In genomic region chr12:56414861-56415765, GRCm38 (mm10) we compare ENCODE assay signal across 8 mouse cellular contexts.
DNase-seq lines count a peak whose midpoint lies in the region; ATAC-seq and TF ChIP-seq lines count a peak whose summit lies in the region.

No protein-coding gene starts in this region.

- no peak overlapping the region for H3K4me3 ChIP-seq in embryonic facial prominence, embryonic 14.5 days (ENCODE audit: low read depth, low read length)
- no peak overlapping the region for H3K4me3 ChIP-seq in embryonic facial prominence, embryonic 10.5 days
- no peak overlapping the region for H3K4me3 ChIP-seq in forebrain, embryonic 16.5 days (replicated peaks; ENCODE audit: low read length)
- no peak overlapping the region for H3K4me3 ChIP-seq in layer of hippocampus, adult 2 months
- no peak overlapping the region for H3K4me3 ChIP-seq in kidney, embryonic 15.5 days (replicated peaks)

- H3K36me3 ChIP-seq in embryonic facial prominence, embryonic 14.5 days (ENCODE audit: control insufficient read depth, insufficient read depth, low read length), result no peaks in the 10 kb centered on the region
- no peaks in the 10 kb centered on the region for H3K36me3 ChIP-seq in embryonic facial prominence, embryonic 10.5 days (replicated peaks)
- no peaks in the 10 kb centered on the region for H3K36me3 ChIP-seq in forebrain, embryonic 16.5 days (ENCODE audit: control insufficient read depth, insufficient read depth)
- no peaks in the 10 kb centered on the region for H3K36me3 ChIP-seq in kidney, embryonic 15.5 days

- WGBS in embryonic facial prominence, embryonic 14.5 days, result 78% methylated on average over 8 of the region's 8 CpGs
- WGBS in embryonic facial prominence, embryonic 10.5 days, result 85% methylated on average over 8 of the region's 8 CpGs
- WGBS in forebrain, embryonic 16.5 days, result 28% methylated on average over 8 of the region's 8 CpGs
- WGBS in kidney, embryonic 15.5 days, result 67% methylated on average over 8 of the region's 8 CpGs

- no peak overlapping the region for H3K27ac ChIP-seq in embryonic facial prominence, embryonic 14.5 days (replicated peaks; ENCODE audit: low read depth, low read length)
- no peak overlapping the region for H3K27ac ChIP-seq in embryonic facial prominence, embryonic 10.5 days (replicated peaks)
- H3K27ac ChIP-seq in forebrain, embryonic 16.5 days (ENCODE audit: low read length), result no peak overlapping the region
- no peak overlapping the region for H3K27ac ChIP-seq in layer of hippocampus, adult 2 months
- H3K27ac ChIP-seq in kidney, embryonic 15.5 days, result no peak overlapping the region

- H3K9me3 ChIP-seq in embryonic facial prominence, embryonic 14.5 days (ENCODE audit: control insufficient read depth, low read length), result no peaks in the 10 kb centered on the region
- H3K9me3 ChIP-seq in embryonic facial prominence, embryonic 10.5 days, result no peaks in the 10 kb centered on the region
- H3K9me3 ChIP-seq in forebrain, embryonic 16.5 days (ENCODE audit: control insufficient read depth, low read length), result no peaks in the 10 kb centered on the region
- H3K9me3 ChIP-seq in kidney, embryonic 15.5 days (replicated peaks), result no peaks in the 10 kb centered on the region

- no peak for ATAC-seq in embryonic facial prominence, embryonic 14.5 days (ENCODE audit: low read depth)
- peak; percentile 97 for ATAC-seq in forebrain, embryonic 16.5 days
- no peak for ATAC-seq in inflammation-experienced regulatory T-cells, adult 6 months
- ATAC-seq in kidney, embryonic 15.5 days (replicated peaks; ENCODE audit: low FRiP score), result no peak

- no peak overlapping the region for H3K9ac ChIP-seq in embryonic facial prominence, embryonic 14.5 days (ENCODE audit: low read depth, low read length)
- no peak overlapping the region for H3K9ac ChIP-seq in forebrain, embryonic 16.5 days (replicated peaks; ENCODE audit: low read depth, low read length)
- no peak overlapping the region for H3K9ac ChIP-seq in kidney, embryonic 15.5 days

- H3K4me2 ChIP-seq in embryonic facial prominence, embryonic 14.5 days (ENCODE audit: low read depth, low read length), result no peak overlapping the region
- H3K4me2 ChIP-seq in forebrain, embryonic 16.5 days (ENCODE audit: low read length), result no peak overlapping the region
- H3K4me2 ChIP-seq in kidney, embryonic 15.5 days, result no peak overlapping the region

- no peaks in the 10 kb centered on the region for H3K27me3 ChIP-seq in embryonic facial prominence, embryonic 14.5 days (replicated peaks; ENCODE audit: control insufficient read depth, insufficient read depth, low read length)
- H3K27me3 ChIP-seq in embryonic facial prominence, embryonic 10.5 days (replicated peaks; ENCODE audit: low read depth, poor library complexity, severe bottlenecking), result no peaks in the 10 kb centered on the region
- H3K27me3 ChIP-seq in forebrain, embryonic 16.5 days (replicated peaks; ENCODE audit: control insufficient read depth, insufficient read depth, low read length), result no peaks in the 10 kb centered on the region
- H3K27me3 ChIP-seq in kidney, embryonic 15.5 days, result no peaks in the 10 kb centered on the region

- no peaks in the 10 kb centered on the region for H3K4me1 ChIP-seq in embryonic facial prominence, embryonic 14.5 days (ENCODE audit: control insufficient read depth, insufficient read depth, low read length)
- peaks cover under 1% of the 10 kb centered on the region; the same call in 1 of the 2 replicates for H3K4me1 ChIP-seq in embryonic facial prominence, embryonic 10.5 days
- H3K4me1 ChIP-seq in forebrain, embryonic 16.5 days (replicated peaks; ENCODE audit: control insufficient read depth, insufficient read depth, low read length), result 0 out of 2 replicates have a peak, but pooled peaks cover 5% of the 10 kb centered on the region
- H3K4me1 ChIP-seq in kidney, embryonic 15.5 days, result no peaks in the 10 kb centered on the region

- peak; percentile 5 for DNase-seq in embryonic facial prominence, embryonic 14.5 days (ENCODE audit: low spot score)
- DNase-seq in embryonic facial prominence, embryonic 10.5 days (ENCODE audit: low spot score), result no peak
- DNase-seq in adipocyte (ENCODE audit: low spot score), result peak; percentile 54
- DNase-seq in layer of hippocampus, adult 2 months (ENCODE audit: low spot score in 2 of 2), result peak; percentile 64 to 68
- DNase-seq in lung, postnatal 36 days, result peak; percentile 65

- TF ChIP-seq CTCF in layer of hippocampus, adult 2 months (conservative IDR thresholded peaks at IDR 0.05), result no peak
